Mouse (Mus musculus): ENCODE data around the gene Usp38. TPM values are rescaled to one million over a fixed set of nuclear protein-coding genes. Genes with fewer than 3 reads are reported as not detected.

Usp38 gene
- total RNA-seq, 2 experiments from 2014 or later = 18.9 to 20.6 TPM

DNA sequence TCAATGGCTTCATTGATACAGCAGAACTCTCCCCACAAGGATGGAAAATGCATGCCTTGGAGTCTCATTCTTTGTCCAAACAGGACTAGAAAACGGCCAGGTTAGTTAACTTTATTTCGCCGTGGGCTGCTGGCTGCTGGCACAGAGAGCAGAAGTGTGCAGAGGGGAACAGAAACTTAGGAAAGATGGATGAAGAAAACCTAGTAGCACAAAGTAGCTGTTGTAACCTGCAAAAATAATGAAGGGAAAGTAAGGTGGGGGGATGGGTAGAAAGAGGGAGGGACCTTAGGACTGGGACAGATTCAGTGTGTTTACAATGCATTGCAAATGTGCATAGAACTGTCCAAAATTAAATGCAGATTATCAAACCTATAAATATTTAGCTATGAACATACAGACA is 51.6 kb downstream of the Usp38 start:
- no peak for DNase-seq
- intact Hi-C loops (cut with DNase I) = no loop called here

DNA sequence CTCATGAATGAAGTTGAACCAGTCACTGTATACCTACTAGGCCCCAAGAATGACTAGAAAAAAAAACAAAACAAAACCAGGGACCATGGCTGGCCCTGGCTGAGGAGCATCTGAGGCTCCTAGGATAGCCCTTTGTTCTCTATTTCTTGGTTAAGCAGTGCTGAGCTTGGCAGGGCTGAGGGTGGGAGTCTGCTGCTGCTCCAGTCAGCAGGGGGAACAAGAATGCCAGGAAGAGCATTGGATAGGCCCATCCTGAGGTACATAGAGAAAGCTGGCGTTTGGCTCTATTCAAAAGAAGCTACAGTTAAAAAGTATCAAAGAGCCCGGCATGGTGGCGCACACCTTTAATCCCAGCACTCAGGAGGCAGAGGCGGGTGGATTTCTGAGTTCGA is 52.1 kb downstream of the Usp38 start:
- no peak for DNase-seq
- intact Hi-C loops (cut with DNase I) = no loop called here

DNA sequence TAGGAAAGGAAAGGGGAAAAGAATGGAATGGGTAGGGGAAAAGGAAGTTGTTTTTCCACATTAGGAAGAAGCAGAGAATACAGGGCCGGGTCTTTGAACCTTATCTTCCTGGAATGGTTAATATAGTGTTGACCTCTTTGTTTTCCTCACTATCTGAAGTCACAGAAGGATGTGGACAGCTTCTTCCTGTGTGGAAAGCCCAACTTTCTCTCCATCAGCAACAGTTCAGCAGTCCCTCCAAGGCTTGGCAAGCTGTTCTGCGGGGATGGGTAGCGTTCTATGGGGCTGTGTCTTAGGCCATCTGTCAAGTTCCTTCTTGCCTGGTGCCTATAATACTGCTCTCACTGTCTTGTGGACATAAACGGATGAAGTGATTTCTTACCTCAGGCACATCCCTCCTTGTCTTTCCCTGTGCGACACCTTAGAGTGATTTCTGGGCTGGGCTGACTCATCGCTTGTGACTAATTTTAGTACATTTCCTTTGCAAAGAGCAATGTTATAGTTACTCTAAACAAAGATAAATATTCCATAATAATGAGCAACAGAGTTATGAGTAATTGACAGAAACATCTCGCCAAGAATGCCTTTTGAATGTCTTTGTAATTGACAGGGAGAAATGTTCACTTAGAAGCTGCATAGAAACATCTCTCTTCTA is 52.7 kb downstream of the Usp38 start:
- DNase-seq = no peak
- intact Hi-C loops (cut with DNase I) = no loop called here

DNA sequence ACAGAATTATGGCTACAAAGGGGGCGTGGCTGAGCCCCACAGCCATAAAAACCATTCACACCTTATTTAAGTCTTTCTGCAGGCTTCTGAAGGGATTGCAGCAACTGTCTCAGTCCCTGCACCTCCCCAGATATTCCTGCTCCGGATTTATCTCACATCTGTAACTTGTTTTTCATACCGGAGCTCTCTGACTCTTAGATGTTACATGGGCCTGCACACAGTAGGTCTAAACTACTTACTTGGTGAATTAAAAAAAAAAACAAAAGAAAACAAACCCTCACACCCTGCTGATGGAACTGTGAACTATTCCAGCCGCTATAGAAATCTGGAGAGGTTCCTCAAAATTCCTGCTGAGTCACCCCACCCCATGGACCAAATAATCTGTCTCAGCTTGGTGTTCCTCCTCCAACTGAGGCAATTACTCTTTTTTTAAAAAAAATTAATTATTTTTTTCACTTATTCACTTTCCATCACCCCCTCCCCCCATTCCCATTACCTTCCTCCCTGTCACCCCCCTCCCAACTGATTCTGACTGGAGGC is 53.6 kb downstream of the Usp38 start:
- DNase-seq = no peak
- intact Hi-C loops (cut with DNase I) = no loop called here

DNA sequence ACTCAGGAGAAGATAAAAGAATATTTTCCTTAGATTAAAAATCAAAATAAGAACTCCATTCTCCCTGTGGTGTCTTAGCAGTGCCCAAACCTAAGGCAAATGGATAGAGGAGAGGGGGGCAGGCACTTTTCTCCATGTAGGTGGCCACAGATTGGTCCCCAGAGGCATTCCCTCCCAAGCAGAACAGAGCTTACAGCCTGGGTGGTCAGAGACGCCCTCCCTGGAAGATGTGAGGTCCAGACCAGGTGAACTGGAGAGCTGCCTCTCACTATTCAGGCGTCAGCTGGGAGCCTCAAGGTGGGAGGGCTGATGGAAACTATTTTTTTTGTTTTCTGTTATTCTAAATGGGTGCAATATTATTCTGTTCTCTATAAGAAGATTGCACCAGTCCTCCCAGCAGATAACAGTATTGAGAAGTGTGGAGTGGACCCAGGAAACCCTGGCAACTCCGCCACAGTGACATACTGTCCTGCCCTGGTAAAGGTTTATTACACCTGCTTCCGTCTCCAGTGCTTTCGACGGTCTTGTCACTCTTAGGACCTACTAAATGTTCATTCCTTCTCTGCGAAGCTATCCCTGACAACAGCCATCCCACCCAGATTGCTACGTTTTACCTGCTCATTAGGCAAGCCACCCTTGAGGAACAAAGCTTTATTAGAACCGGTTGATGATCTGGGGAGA is 55.0 kb downstream of the Usp38 start:
- no peak for DNase-seq
- intact Hi-C loops (cut with DNase I) = no loop called here

DNA sequence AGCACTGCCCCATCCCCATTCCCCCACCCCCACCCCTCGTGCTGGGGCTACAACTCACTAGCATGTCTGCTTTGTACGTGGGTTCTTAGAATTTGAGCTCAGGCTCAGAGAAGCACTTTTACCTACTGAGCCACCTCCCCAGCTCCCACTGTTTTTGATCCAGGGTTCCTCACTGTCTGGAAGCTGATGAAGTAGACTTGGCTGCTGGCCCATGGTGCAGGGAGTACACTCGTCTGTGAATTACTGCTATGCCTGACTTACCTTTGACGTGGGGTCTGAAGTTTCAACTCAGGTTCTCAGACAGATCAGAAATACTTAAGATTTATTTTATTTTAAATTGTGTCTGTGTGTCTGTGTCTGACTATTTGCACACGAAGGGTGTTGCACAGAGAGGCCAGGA is 57.0 kb downstream of the Usp38 start:
- intact Hi-C loops (cut with DNase I) = no loop called here
- no peak for DNase-seq

DNA sequence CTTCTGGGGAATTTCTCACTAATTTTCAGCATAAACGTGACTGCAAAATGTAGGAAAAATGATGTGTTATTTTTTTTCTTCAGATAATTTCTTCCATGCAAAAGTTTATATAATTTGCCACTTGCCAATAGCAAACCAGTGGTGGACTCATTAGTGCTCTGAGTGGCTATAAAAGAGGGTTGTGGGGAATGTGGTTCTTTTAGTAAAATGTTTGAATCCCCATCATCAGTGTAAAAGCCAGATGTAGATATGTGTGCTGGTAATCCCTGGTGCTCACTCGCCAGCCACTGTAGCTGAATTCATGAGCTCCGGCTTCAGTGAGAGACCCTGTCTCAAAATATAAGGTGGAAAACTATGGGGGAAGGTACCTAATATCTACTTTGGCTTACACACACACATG is 61.8 kb downstream of the Usp38 start:
- no peak for DNase-seq
- intact Hi-C loops (cut with DNase I) = no loop called here

DNA sequence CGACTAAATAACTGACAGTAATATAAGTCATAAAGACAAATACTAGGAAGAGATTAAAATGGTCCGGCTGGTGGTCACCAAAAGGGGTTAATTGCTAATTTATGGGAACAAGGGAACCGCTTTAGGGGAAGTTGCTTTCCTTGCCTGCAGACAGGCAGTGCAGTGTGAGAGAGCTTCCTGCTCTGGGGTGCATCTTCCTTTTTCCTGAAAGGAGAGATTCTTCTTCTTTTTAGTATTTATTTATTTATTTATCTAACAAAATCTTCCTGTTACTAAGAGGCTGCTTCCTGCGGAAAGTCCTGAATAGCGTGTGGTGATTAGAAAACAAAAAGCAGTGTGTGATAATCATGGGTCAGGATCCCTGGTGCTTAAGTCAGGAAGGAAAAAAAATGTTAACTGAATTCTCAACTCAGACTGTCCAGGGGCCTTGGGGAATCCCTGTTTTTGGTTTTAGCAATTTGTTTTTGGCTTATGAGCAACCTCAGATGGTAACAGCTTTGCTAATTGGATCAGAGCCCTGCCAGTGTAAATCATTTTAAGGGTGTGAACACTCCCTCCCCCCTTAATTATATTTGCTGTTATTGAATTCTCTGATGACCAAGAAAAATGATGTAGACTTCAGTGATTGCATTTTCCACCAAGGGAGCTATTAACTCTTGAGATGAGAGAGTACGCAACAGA is 62.4 kb downstream of the Usp38 start:
- intact Hi-C loops (cut with DNase I) = no loop called here
- DNase-seq = no peak

DNA sequence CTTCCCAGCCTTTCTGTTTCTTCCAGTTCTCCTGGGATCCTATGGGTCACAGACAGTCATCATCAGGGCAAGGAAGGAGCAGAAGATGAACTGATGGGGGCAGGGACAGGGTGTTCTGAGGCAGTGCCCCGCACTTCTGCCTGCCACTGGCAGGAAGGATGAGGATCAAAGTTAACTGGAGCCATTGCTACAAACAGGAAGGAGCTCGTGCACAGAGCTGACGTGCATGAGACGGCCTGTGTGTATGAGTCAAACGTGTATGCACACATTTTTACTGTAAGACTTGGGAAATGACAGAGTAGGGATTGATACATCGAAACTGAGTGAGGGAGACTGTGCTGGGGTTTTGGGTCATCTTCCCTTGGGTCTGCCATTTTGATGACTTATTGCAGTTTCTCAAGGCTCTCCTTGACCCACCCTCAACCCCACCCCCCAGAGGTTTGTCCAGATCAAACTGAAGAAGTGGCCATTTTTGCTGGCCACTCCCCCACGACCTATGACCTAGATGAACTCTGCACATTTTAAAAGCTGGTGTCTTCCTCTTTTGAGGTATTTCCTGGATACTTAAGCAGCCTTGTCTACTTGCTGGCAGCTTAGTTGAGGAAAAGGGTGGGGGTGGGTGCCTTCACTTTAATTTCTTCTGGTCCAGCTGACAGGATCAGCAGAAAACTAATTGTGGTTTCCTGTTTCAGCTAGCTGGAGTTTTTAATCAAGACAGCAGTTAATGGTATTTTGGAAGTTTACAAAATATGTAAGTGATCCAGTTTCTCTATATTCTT is 66.1 kb downstream of the Usp38 start:
- intact Hi-C loops (cut with DNase I) = no loop called here
- DNase-seq = no peak

DNA sequence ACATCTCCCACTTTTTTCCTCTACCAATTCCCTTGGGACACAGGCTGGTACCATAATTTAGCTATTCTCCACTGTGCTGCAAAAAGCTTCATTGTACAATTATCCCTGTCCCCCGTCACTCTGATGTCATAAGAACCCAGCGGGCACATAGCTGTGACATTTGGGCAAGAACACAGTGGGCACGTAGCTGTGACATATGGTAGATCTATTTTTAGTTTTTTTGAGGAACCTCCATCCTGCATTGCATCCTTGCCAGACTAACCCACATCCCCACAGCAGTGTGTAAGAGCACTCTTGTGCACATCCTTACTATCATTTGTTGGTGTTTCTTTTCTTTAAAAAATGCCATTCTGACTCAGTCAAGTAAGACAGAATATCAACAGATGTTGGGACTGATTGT is 71.0 kb downstream of the Usp38 start:
- intact Hi-C loops (cut with DNase I) = no loop called here
- no peak for DNase-seq

DNA sequence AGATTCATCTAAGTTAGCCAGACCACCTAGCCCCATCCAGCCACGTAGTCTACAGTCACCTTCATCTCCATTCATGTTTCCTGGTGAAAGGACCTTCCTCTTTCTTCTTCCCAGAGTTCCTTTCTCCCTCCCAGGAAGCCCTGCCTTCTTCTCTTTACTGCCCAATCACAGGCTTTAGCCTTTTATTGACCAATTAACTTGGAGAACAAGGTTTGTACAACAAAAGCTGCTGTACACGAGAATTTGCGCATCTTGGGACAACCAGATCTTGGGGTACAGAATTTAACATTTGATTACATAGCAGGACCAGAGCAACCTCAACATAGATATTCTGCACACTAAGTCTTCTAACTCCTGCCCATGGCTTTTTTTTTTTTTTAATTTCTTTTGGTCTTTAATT is 73.1 kb downstream of the Usp38 start:
- intact Hi-C loops (cut with DNase I) = no loop called here
- DNase-seq = no peak

DNA sequence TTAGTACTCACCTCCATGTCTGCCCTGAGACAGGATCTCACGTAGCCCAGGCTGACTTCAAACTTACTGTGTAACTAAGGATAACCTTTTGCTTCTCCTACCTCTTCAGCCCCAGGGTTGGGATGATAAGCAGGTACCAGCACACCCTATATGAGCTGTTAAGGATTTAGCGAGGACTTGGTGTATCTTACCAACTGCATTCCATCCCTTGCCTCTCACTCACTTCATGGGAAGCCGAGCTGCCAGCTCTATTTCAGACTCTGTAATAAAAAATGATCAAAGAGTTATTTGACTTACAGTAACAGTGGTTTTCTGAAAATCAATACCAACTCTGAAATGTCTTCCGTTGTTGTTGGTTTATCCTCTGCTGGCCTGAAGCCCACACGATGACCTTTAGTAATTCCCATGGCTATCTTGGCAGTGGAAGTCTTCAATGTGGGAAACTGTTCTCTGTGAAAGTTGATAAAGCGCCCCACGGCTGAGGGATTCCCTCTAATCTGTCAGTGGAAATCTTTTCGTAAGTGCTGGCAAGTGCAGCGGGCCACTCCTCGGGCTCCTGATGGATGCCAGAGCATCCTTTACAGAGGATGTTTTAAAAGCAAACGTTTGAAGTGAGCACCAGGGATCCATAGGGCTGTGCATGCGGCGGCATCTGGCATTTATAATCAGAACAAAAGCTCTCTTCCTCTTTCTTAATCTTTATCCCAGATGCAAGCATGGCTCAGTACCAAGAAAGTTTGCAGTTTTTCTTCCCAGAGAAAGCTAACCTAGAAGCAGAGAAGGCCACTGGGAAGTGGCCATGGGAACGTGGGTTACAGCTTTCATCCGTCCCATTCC is 76.7 kb downstream of the Usp38 start:
- intact Hi-C loops (cut with DNase I) = no loop called here
- DNase-seq = no peak

Other genes starting within 250 kb of the Usp38 start
- 1 to 10 TPM; 8.2 to 9.9 TPM for gene Gab1, start 134.4 kb downstream of the Usp38 start, total RNA-seq (2021)